Mouse (Mus musculus) intestine, embryonic 15.5 days (tissue): ENCODE data around the gene 4930563M21Rik. TPM values are rescaled to one million over a fixed set of nuclear protein-coding genes. Genes with fewer than 3 reads are reported as not detected.
A peak's percentile ranks its signal among the peaks of the same experiment; 100 is the strongest.

Experiments
- ATAC-seq: fragments of 200-750 bp; cut with Nextera tagmentation; 2 replicates; pipeline ENCODE4 v1.8.0; 2017; ENCODE audit warnings: moderate TSS enrichment, moderate library complexity
- H3K27ac ChIP-seq: fragments of 300-500 bp; sonication (generic); 2 replicates; pipeline ENCODE4 v1.5.1; 2015; ENCODE audit warnings: mild to moderate bottlenecking, inconsistent platforms
- H3K27me3 ChIP-seq: fragments of 300-500 bp; sonication (generic); replicated peaks from 2 replicates; pipeline ENCODE4 v1.6.1; 2015; ENCODE audit warnings: inconsistent platforms
- H3K36me3 ChIP-seq: fragments of 300-500 bp; sonication (generic); 2 replicates; pipeline ENCODE4 v1.6.1; 2015; ENCODE audit warnings: inconsistent platforms
- H3K4me1 ChIP-seq: fragments of 300-500 bp; sonication (generic); replicated peaks from 2 replicates; pipeline ENCODE4 v1.6.1; 2015; ENCODE audit warnings: inconsistent platforms
- H3K4me2 ChIP-seq: fragments of 300-500 bp; sonication (generic); replicated peaks from 2 replicates; pipeline ENCODE4 v1.6.1; 2015; ENCODE audit warnings: mild to moderate bottlenecking, inconsistent platforms
- H3K4me3 ChIP-seq: fragments of 300-500 bp; sonication (generic); replicated peaks from 2 replicates; pipeline ENCODE4 v1.5.1; 2015; ENCODE audit warnings: inconsistent platforms
- H3K9ac ChIP-seq: fragments of 300-500 bp; sonication (generic); 2 replicates; pipeline ENCODE4 v1.6.1; 2015; ENCODE audit warnings: inconsistent platforms
- H3K9me3 ChIP-seq: fragments of 300-500 bp; sonication (generic); 2 replicates; pipeline ENCODE4 v1.6.1; 2016; ENCODE audit warnings: inconsistent platforms
- WGBS: fragments of 180-500 bp; shearing (Covaris S2); methylation state at CpG from one replicate; pipeline ENCODE4 v1.1.7; 2015; 5-methylcytosine and 5-hydroxymethylcytosine counted together
- polyA plus RNA-seq: library from polyadenylated mRNA; unstranded; fragments of >200 nt; fragmentation: Nextera tagmentation; extraction: Ambion mirVana; gene quantifications from 2 replicates; pipeline ENCODE4 v1.2.1, GENCODE M21; 2015

The 4930563M21Rik gene
- polyA plus RNA-seq, 1 experiment from 2014 or later, result not detected

DNA sequence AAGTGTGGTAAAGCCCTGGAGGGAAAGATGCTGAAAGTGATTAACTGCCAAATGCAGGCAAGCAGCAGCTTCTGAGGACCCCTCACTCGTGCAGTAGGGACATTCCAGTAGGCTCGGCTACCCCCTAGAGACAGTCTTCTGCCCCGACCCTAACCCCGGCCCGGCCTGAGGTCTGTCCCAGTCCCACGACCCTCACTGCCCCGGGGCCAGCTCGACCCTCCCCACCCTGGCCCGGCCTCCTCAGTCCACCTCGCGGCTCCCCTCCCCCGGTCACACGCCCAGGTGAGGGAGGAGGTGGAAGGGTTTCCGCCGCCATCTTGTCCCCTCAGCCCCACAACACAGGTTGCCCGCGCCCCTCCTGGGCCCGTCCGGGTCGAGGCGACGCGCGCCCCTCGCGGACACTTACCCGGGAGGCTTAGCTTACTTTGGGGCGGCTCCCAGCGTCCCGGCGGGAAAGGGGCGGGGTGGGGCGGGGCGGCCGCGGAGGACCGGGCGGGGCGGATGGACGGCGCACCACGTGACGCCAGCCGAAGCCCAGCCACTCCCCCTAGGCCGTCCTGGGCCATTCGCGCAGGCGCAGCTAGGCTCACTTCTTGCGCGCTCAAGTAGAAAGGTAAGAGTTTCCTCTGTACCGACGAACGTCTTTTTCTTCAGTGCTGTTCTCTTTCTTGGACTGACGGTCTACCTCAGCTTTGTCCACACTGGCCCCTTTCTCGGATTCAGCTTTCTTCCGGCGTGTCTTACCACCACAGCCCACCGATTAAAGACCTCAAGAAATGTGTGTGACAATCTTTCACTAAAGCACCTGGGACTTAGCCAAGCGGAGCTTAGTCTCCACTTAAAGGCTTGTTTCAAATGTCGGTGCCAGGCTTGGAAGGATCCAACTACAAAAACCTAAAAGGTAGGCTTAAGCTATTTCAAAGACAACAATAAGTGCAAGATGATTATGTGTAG, 72.4 kb downstream of the 4930563M21Rik start, which contains the start of gene Scaper:
TSS of gene Scaper (minus strand) at position 456 of the 954 bp plus-strand sequence.
- under 1% methylated on average over 60 of the region's 60 CpGs for WGBS
- no peaks in the 10 kb centered on the region for H3K9me3 ChIP-seq
- ATAC-seq, result peak; percentile 98

DNA sequence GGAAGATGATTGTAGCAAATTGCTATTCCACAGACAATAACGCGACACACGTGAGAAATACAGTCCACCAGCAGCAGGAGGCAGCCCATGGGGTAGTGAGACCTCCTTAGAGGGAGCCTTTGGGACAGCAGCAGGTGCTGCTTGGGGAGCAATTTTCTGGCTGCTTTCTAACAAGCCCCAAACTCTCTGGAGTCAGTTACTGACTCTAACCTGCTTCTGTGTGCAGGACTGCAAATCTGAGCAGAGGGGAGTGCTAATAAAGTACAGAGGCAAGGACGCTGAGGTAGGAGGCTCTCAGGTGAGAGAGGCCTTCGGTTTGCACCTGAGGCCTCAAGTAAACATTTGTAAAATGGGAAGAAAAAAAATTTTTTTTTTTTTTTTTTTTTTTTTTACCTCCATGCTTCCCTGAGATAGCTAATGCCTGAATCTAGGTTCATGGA, 73.1 kb downstream of the 4930563M21Rik start:
- ATAC-seq, result peak; percentile 5; the same call in 1 of the 2 replicates
- 38% methylated on average over 5 of the region's 5 CpGs for WGBS

More for the DNA sequence above, 72.4 kb downstream of the 4930563M21Rik start, which contains the start of gene Scaper:
- Histone ChIP-seq H3K27me3 (no peaks in the 10 kb centered on the region), H3K4me2 (peak within 1 kb of the TSS; percentile 78), H3K4me3 (peak within 1 kb of the TSS; percentile 81), H3K9ac (peak within 1 kb of the TSS; percentile 86), H3K4me1 (peaks cover 11% of the 10 kb centered on the region), H3K36me3 (no peaks in the 10 kb centered on the region), H3K27ac (peak within 1 kb of the TSS; percentile 84)

DNA sequence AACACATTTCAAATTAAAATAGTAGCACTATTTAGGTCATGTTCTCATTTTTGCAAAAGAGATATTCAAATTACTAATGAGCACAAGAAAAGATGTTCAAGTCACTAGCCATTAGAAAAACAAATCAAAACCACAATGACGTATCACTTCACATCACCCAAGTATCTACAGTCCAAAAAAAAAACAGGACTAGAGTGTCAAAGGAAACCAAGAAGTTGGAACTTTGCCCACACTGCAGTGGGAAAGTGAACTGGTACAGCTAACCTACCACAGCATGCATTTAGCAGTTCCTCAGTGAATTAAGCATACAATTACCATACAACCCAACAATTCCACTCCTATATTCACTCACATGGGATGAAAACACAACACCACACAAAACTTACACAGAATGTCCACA, 77.9 kb downstream of the 4930563M21Rik start:
- no peak overlapping the region for H3K4me2 ChIP-seq
- H3K4me3 ChIP-seq, result no peak overlapping the region
- ATAC-seq, result no peak
- H3K27ac ChIP-seq, result no peak overlapping the region
- no peaks in the 10 kb centered on the region for H3K27me3 ChIP-seq
- H3K9me3 ChIP-seq, result no peaks in the 10 kb centered on the region
- peaks cover 4% of the 10 kb centered on the region; the same call in 1 of the 2 replicates for H3K4me1 ChIP-seq
- H3K9ac ChIP-seq, result no peak overlapping the region
- 83% methylated on average over 1 of the region's 1 CpGs for WGBS
- no peaks in the 10 kb centered on the region for H3K36me3 ChIP-seq

More for the DNA sequence above, 73.1 kb downstream of the 4930563M21Rik start:
- Histone ChIP-seq H3K4me1 (peaks cover 11% of the 10 kb centered on the region), H3K4me3 (peak overlapping the region; percentile 81), H3K9me3 (no peaks in the 10 kb centered on the region), H3K9ac (peak overlapping the region; percentile 86; the same call in 1 of the 2 replicates), H3K36me3 (no peaks in the 10 kb centered on the region), H3K27ac (no peak overlapping the region), H3K27me3 (no peaks in the 10 kb centered on the region), H3K4me2 (peak overlapping the region; percentile 78)

DNA sequence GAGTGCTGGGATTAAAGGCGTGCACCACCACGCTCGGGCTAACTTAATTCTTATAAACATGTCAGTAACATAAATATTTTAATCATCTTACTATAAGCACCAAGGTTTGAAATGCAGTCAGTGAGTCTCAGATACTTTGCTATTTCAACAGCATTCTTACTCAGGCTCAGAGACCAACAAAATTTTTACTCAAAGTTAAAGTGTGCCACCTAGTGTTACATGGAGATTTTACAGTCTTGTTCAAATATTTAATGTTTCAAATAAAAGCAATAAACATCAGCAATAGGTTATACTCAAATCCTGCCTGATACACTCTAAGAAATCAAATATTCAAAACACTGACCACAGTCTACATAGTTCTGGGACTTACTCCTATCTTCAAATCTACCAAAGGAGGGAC, 91.8 kb downstream of the 4930563M21Rik start:
- no peak for ATAC-seq
- 58% methylated on average over 3 of the region's 3 CpGs for whole genome bisulfite sequencing
- Histone ChIP-seq H3K27me3 (no peaks in the 10 kb centered on the region), H3K9ac (no peak overlapping the region), H3K4me2 (no peak overlapping the region), H3K27ac (no peak overlapping the region), H3K4me1 (no peaks in the 10 kb centered on the region), H3K36me3 (no peaks in the 10 kb centered on the region), H3K9me3 (no peaks in the 10 kb centered on the region), H3K4me3 (no peak overlapping the region)

DNA sequence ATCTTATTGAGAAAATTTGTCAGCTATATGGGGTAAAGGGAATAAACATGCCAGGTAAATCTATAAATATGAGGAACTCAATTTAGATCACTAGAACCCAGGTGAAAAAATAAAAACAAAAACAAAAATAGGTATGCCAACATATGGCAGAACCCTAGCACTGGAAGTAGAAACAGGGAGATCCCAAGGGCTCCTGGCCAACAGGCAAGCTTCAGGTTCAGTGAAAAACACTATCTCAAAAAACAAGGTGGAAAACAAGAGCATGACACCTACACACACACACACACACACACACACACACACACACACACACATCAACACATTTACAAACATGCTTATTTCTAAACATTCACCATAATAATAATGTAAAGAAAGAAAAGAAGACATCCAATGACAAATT, 93.6 kb downstream of the 4930563M21Rik start:
- no peaks in the 10 kb centered on the region for H3K36me3 ChIP-seq

More for the DNA sequence above, 93.6 kb downstream of the 4930563M21Rik start:
- H3K27me3 ChIP-seq, result no peaks in the 10 kb centered on the region
- H3K9ac ChIP-seq, result no peak overlapping the region
- no peak for ATAC-seq
- no peak overlapping the region for H3K4me2 ChIP-seq
- no peaks in the 10 kb centered on the region for H3K9me3 ChIP-seq
- no peak overlapping the region for H3K27ac ChIP-seq
- no peaks in the 10 kb centered on the region for H3K4me1 ChIP-seq
- no peak overlapping the region for H3K4me3 ChIP-seq

Other genes starting within 250 kb of the 4930563M21Rik start
- 8.5 and 8.9 TPM in 2 replicates for gene Scaper, start 72.4 kb downstream of the 4930563M21Rik start, polyA plus RNA-seq
- 149 and 178 TPM in 2 replicates for gene Rcn2, start 31.3 kb upstream of the 4930563M21Rik start, polyA plus RNA-seq
- 1.5 and 1.6 TPM in 2 replicates for gene Pstpip1, start 79.4 kb upstream of the 4930563M21Rik start, polyA plus RNA-seq
- 404 and 411 TPM in 2 replicates for gene Tspan3, start 154.9 kb upstream of the 4930563M21Rik start, polyA plus RNA-seq